Mouse (Mus musculus): ENCODE data around the gene Fras1. TPM values are rescaled to one million over a fixed set of nuclear protein-coding genes. Genes with fewer than 3 reads are reported as not detected.

Gene Fras1
- polyA plus RNA-seq, 1 experiment from 2014 or later, result 3.2 TPM

GRCm38 (mm10) chr5:96810620-96811019 lies 436.9 kb downstream of the Fras1 start:
- H3K4me1 ChIP-seq (replicated peaks; ENCODE audit: control insufficient read depth, insufficient read depth, low read length), result no peaks in the 10 kb centered on the region
- no peak for TF ChIP-seq CTCF (IDR thresholded peaks at IDR 0.05; ENCODE audit: low read depth)
- 74% methylated on average over 4 of the region's 4 CpGs for WGBS
- no peak for ATAC-seq
- H3K4me3 ChIP-seq (ENCODE audit: low read depth, low read length), result no peak overlapping the region
- H3K36me3 ChIP-seq (ENCODE audit: control insufficient read depth, insufficient read depth), result no peaks in the 10 kb centered on the region
- no peak overlapping the region for H3K4me2 ChIP-seq (replicated peaks; ENCODE audit: low read depth)
- no peaks in the 10 kb centered on the region for H3K9me3 ChIP-seq (ENCODE audit: control insufficient read depth)
- no peaks in the 10 kb centered on the region for H3K27me3 ChIP-seq (replicated peaks; ENCODE audit: control insufficient read depth, insufficient read depth, low read length)
- no peak overlapping the region for H3K9ac ChIP-seq (ENCODE audit: low read depth, low read length)
- no peak overlapping the region for H3K27ac ChIP-seq (ENCODE audit: low read depth, low read length)

- Histone ChIP-seq H3K36me3 (ENCODE audit: control insufficient read depth, insufficient read depth) (no peaks in the 10 kb centered on the region), H3K27me3 (replicated peaks; ENCODE audit: control insufficient read depth, insufficient read depth, low read length) (no peaks in the 10 kb centered on the region), H3K9me3 (ENCODE audit: control insufficient read depth) (no peaks in the 10 kb centered on the region), H3K9ac (ENCODE audit: low read depth, low read length) (no peak overlapping the region), H3K4me1 (replicated peaks; ENCODE audit: control insufficient read depth, insufficient read depth, low read length) (no peaks in the 10 kb centered on the region), H3K4me3 (ENCODE audit: low read depth, low read length) (no peak overlapping the region), H3K4me2 (replicated peaks; ENCODE audit: low read depth) (no peak overlapping the region), H3K27ac (ENCODE audit: low read depth, low read length) (no peak overlapping the region)
- no peak for TF ChIP-seq CTCF (IDR thresholded peaks at IDR 0.05; ENCODE audit: low read depth)
- no peak for ATAC-seq
- 78% methylated on average over 13 of the region's 13 CpGs for WGBS
These were observed 451.1 kb downstream of the Fras1 start for GRCm38 (mm10) chr5:96824769-96825327.

GRCm38 (mm10) chr5:96827176-96827575 lies 453.4 kb downstream of the Fras1 start:
- no peak overlapping the region for H3K9ac ChIP-seq (ENCODE audit: low read depth, low read length)
- H3K36me3 ChIP-seq (ENCODE audit: control insufficient read depth, insufficient read depth), result no peaks in the 10 kb centered on the region
- H3K4me3 ChIP-seq (ENCODE audit: low read depth, low read length), result no peak overlapping the region
- no peak for ATAC-seq
- no peaks in the 10 kb centered on the region for H3K9me3 ChIP-seq (ENCODE audit: control insufficient read depth)
- H3K4me2 ChIP-seq (replicated peaks; ENCODE audit: low read depth), result no peak overlapping the region
- no peak for TF ChIP-seq CTCF (IDR thresholded peaks at IDR 0.05; ENCODE audit: low read depth)
- no peaks in the 10 kb centered on the region for H3K27me3 ChIP-seq (replicated peaks; ENCODE audit: control insufficient read depth, insufficient read depth, low read length)
- H3K27ac ChIP-seq (ENCODE audit: low read depth, low read length), result no peak overlapping the region
- 56% methylated on average over 1 of the region's 1 CpGs for WGBS
- no peaks in the 10 kb centered on the region for H3K4me1 ChIP-seq (replicated peaks; ENCODE audit: control insufficient read depth, insufficient read depth, low read length)

Other genes with a start within 250 kb of the Fras1 start
- 17.0 and 18.3 TPM in 2 replicates for gene Cnot6l, start 209.8 kb upstream of the Fras1 start, polyA plus RNA-seq (2015; fragmentation: Nextera tagmentation; extraction: Ambion mirVana)
- 16.4 and 17.3 TPM in 2 replicates for gene Mrpl1, start 164.5 kb upstream of the Fras1 start, polyA plus RNA-seq (2015; fragmentation: Nextera tagmentation; extraction: Ambion mirVana)

Measured in intestine, postnatal 0 days (tissue).